Mouse (Mus musculus) MEL (cell line): ENCODE measurements around the gene Micu1. TPM values are rescaled to one million over a fixed set of nuclear protein-coding genes. Genes with fewer than 3 reads are reported as not detected.
"Not testable (repeated sequence)": the region's sequence is repeated elsewhere in the genome, so short reads cannot be mapped to it uniquely, and the experiment has no call there.

Source experiments
- DNase-seq: peaks from one replicate; pipeline ENCODE4 v3.0.0; 2011; ENCODE audit warnings: low read depth, low spot score
- H3K27ac ChIP-seq: 2 replicates; pipeline ENCODE4 v1.5.1; 2012; ENCODE audit warnings: low read depth, mild to moderate bottlenecking, control low read depth, low read length, moderate library complexity; ENCODE audit not compliant: control insufficient read depth
- H3K27me3 ChIP-seq, 2 experiments: fragments of 150-350 bp in 1 of 2; sonication (generic) in 1 of 2; 2 replicates each; pipeline ENCODE4 v1.6.1; 2012; ENCODE audit warnings: low read length in 2 of 2, mild to moderate bottlenecking in 2 of 2, improper control_type of control experiment in 1 of 2, moderate library complexity in 1 of 2; ENCODE audit not compliant: insufficient read depth in 2 of 2, control insufficient read depth in 1 of 2
- H3K36me3 ChIP-seq, 2 experiments: 2 replicates each; pipeline ENCODE4 v1.6.1; 2012 to 2014; ENCODE audit warnings: low read length in 2 of 2, improper control_type of control experiment in 1 of 2, inconsistent platforms in 1 of 2, mild to moderate bottlenecking in 1 of 2; ENCODE audit not compliant: insufficient read depth in 2 of 2, control insufficient read depth in 1 of 2
- H3K4me1 ChIP-seq, 2 experiments: fragments of 150-350 bp in 1 of 2; sonication (generic) in 1 of 2; 2 replicates each; pipeline ENCODE4 v1.6.1; 2012; ENCODE audit warnings: low read length in 2 of 2, improper control_type of control experiment in 1 of 2, mild to moderate bottlenecking in 1 of 2; ENCODE audit not compliant: insufficient read depth in 2 of 2, control insufficient read depth in 1 of 2
- H3K4me3 ChIP-seq, 2 experiments: fragments of 150-350 bp in 1 of 2; sonication (generic) in 1 of 2; 2 replicates each; pipeline ENCODE4 v1.5.1; 2012; ENCODE audit warnings: low read depth in 2 of 2, low read length in 2 of 2, mild to moderate bottlenecking in 2 of 2, moderate library complexity in 2 of 2, control low read depth in 1 of 2, improper control_type of control experiment in 1 of 2; ENCODE audit not compliant: control insufficient read depth in 1 of 2, insufficient read depth in 1 of 2
- H3K79me2 ChIP-seq: 2 replicates; pipeline ENCODE4 v1.6.1; 2012; ENCODE audit warnings: mild to moderate bottlenecking, low read length, moderate library complexity; ENCODE audit not compliant: control insufficient read depth, poor library complexity, insufficient read depth
- H3K9ac ChIP-seq: 2 replicates; pipeline ENCODE4 v1.6.1; 2012; ENCODE audit warnings: low read depth, mild to moderate bottlenecking, control low read depth, low read length, moderate library complexity; ENCODE audit not compliant: control insufficient read depth, poor library complexity, severe bottlenecking
- H3K9me3 ChIP-seq: fragments of 150-350 bp; sonication (generic); replicated peaks from 2 replicates; pipeline ENCODE4 v1.6.1; 2012; ENCODE audit warnings: mild to moderate bottlenecking, low read length, improper control_type of control experiment, moderate library complexity; ENCODE audit not compliant: insufficient read depth
- CHD1 ChIP-seq: IDR thresholded peaks from 2 replicates; pipeline ENCODE4 v1.6.1; 2012; ENCODE audit warnings: low read depth, mild to moderate bottlenecking, inconsistent platforms, low read length, improper control_type of control experiment
- CHD2 ChIP-seq: IDR thresholded peaks from 2 replicates; pipeline ENCODE4 v1.6.1; 2011; ENCODE audit warnings: low read length, improper control_type of control experiment
- EP300 ChIP-seq, 2 experiments: IDR thresholded peaks; 2 replicates each; pipeline ENCODE4 v1.6.1; 2011; ENCODE audit warnings: improper control_type of control experiment in 2 of 2, low read length in 2 of 2, low read depth in 1 of 2, mild to moderate bottlenecking in 1 of 2
- MAX ChIP-seq: IDR thresholded peaks from 2 replicates; pipeline ENCODE4 v1.6.1; 2011; ENCODE audit warnings: low read length, improper control_type of control experiment
- MAZ ChIP-seq: IDR thresholded peaks from 2 replicates; pipeline ENCODE4 v1.6.1; 2012; ENCODE audit warnings: low read depth, mild to moderate bottlenecking, inconsistent platforms, low read length, improper control_type of control experiment
- MYB ChIP-seq: IDR thresholded peaks from 2 replicates; pipeline ENCODE4 v1.6.1; 2011; ENCODE audit warnings: mild to moderate bottlenecking, low read depth, low read length, improper control_type of control experiment
- POLR2A ChIP-seq, 2 experiments: IDR thresholded peaks; 2 replicates each; pipeline ENCODE4 v1.6.1; 2011 to 2012; ENCODE audit warnings: low read length in 2 of 2, mild to moderate bottlenecking in 2 of 2, control low read depth in 1 of 2, improper control_type of control experiment in 1 of 2, low read depth in 1 of 2, moderate library complexity in 1 of 2; ENCODE audit not compliant: control insufficient read depth in 1 of 2, insufficient read depth in 1 of 2, poor library complexity in 1 of 2
- POLR2AphosphoS2 ChIP-seq: IDR thresholded peaks from 2 replicates; pipeline ENCODE4 v1.6.1; 2011; ENCODE audit warnings: low read length, improper control_type of control experiment
- POLR2AphosphoS5 ChIP-seq: IDR thresholded peaks from 2 replicates; pipeline ENCODE4 v1.6.1; 2012; ENCODE audit warnings: low read depth, borderline replicate concordance, mild to moderate bottlenecking, inconsistent platforms, low read length, moderate library complexity, mixed read lengths
- RAD21 ChIP-seq: IDR thresholded peaks from 2 replicates; pipeline ENCODE4 v1.6.1; 2011; ENCODE audit warnings: mild to moderate bottlenecking, low read depth, low read length, improper control_type of control experiment
- RCOR1 ChIP-seq: IDR thresholded peaks from 2 replicates; pipeline ENCODE4 v1.6.1; 2012; ENCODE audit warnings: low read depth, mild to moderate bottlenecking, inconsistent platforms, low read length, improper control_type of control experiment
- SMC3 ChIP-seq: IDR thresholded peaks from 2 replicates; pipeline ENCODE4 v1.6.1; 2011; ENCODE audit warnings: low read depth, low read length, improper control_type of control experiment
- TBP ChIP-seq: IDR thresholded peaks from 2 replicates; pipeline ENCODE4 v1.8.0; 2011; ENCODE audit warnings: low read depth, low read length, improper control_type of control experiment
- TCF12 ChIP-seq: IDR thresholded peaks from 2 replicates; pipeline ENCODE4 v1.6.1; 2014; ENCODE audit warnings: low read depth, mild to moderate bottlenecking, inconsistent platforms, low read length, improper control_type of control experiment, moderate library complexity
- USF2 ChIP-seq, 2 experiments: IDR thresholded peaks; 2 replicates each; pipeline ENCODE4 v1.6.1; 2011 to 2012; ENCODE audit warnings: improper control_type of control experiment in 2 of 2, low read length in 2 of 2, borderline replicate concordance in 1 of 2, inconsistent platforms in 1 of 2, low read depth in 1 of 2, mild to moderate bottlenecking in 1 of 2; ENCODE audit not compliant: insufficient read depth in 1 of 2
- ZKSCAN1 ChIP-seq: IDR thresholded peaks from 2 replicates; pipeline ENCODE4 v1.6.1; 2012; ENCODE audit warnings: low read depth, mild to moderate bottlenecking, inconsistent platforms, low read length, improper control_type of control experiment, moderate library complexity
- ZMIZ1 ChIP-seq: IDR thresholded peaks from 2 replicates; pipeline ENCODE4 v1.6.1; 2012; ENCODE audit warnings: low read depth, mild to moderate bottlenecking, inconsistent platforms, low read length, improper control_type of control experiment, moderate library complexity
- polyA plus RNA-seq, 2 experiments: library from polyadenylated mRNA; stranded (reverse) in 1 of 2; unstranded in 1 of 2; fragments of >175 nt in 1 of 2; fragments of >200 nt in 1 of 2; gene quantifications; 2 replicates each; pipeline versions ENCODE4 v1.2.1 to v1.2.4; 2012; ENCODE audit warnings: low replicate concordance in 2 of 2, low read depth in 1 of 2; ENCODE audit not compliant: insufficient read length in 2 of 2, insufficient read depth in 1 of 2, missing spikeins in 1 of 2
- total RNA-seq: library from RNA; depleted of rRNA; stranded (reverse); fragments of 300-350 nt; gene quantifications from 2 replicates; pipeline ENCODE4 v1.2.3, GENCODE M21; 2012

Gene Micu1
- total and polyA plus RNA-seq, 3 experiments: 18.0 to 26.8 TPM; not detected in 1

DNA sequence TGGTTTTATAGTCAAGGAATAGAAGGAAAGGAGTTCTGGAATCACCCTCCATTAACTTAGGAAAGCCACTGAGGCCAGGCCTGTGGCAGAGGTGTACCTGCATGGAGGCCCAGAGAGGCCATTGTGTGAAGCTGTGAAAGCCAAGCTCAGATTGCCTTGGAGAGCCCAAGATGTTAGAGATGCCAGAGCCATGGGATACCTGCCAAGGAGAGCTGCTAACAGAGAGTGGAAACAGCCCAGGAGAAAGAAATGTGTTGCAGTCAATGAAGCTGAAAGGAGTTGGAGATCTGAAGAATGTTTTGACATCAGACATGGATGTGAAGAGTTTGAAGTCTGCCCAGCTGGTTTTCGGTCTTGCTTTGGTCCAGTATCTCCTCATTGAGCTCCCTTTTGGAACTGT lies 24.4 kb upstream of the Micu1 start:
- Histone ChIP-seq H3K9me3 (no peaks in the 10 kb centered on the region), H3K9ac (no peak overlapping the region), H3K36me3 (no peaks in the 10 kb centered on the region), H3K79me2 (no peaks in the 10 kb centered on the region), H3K27ac (no peak overlapping the region), H3K4me3 (no peak overlapping the region), H3K4me1 (no peaks in the 10 kb centered on the region), H3K27me3 (no peaks in the 10 kb centered on the region)
- no peak for DNase-seq
- TF ChIP-seq ZMIZ1 (no peak), SMC3 (no peak), POLR2A (IDR thresholded peaks at IDR 0.05; ENCODE audit: control insufficient read depth in 1 of 2, insufficient read depth in 1 of 2, low read depth in 1 of 2, low read length in 2 of 2, poor library complexity in 1 of 2) (no peak)

DNA sequence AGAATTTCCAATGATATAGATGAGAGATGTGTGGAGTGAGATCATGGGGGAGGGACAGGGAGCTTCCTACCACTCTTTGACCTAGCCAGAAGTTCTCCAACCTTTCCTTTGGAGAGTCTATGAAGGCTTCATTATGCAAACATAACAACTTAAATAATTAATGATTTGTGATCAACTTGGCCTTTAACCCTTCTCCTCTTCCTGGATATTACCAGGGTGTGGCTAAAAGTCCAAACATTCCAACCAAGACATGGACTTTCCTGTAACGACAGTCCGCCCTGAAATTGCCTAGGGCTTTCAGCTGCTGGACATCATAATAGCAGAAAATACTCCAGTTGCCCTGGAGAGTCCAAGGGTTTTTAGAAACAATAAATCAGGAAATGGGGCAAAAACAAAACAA lies 23.1 kb upstream of the Micu1 start:
- H3K4me1 ChIP-seq: no peaks in the 10 kb centered on the region
- DNase-seq: no peak
- no peaks in the 10 kb centered on the region for H3K36me3 ChIP-seq
- no peak overlapping the region for H3K4me3 ChIP-seq
- no peaks in the 10 kb centered on the region for H3K9me3 ChIP-seq
- no peak overlapping the region for H3K27ac ChIP-seq
- H3K79me2 ChIP-seq: no peaks in the 10 kb centered on the region
- no peak for TF ChIP-seq ZMIZ1
- no peak for TF ChIP-seq POLR2AphosphoS5
- TF ChIP-seq TBP: no peak
- TF ChIP-seq MYB: no peak
- no peak for TF ChIP-seq EP300 (IDR thresholded peaks at IDR 0.05; ENCODE audit: low read depth in 1 of 2, low read length in 2 of 2)
- TF ChIP-seq POLR2AphosphoS2: no peak
- TF ChIP-seq MAZ: no peak
- no peak for TF ChIP-seq MAX
- TF ChIP-seq RAD21: no peak
- no peak for TF ChIP-seq ZKSCAN1
- TF ChIP-seq TCF12: no peak
- TF ChIP-seq CHD1: no peak
- no peak for TF ChIP-seq USF2 (IDR thresholded peaks at IDR 0.05; ENCODE audit: borderline replicate concordance in 1 of 2, insufficient read depth in 1 of 2, low read depth in 1 of 2, low read length in 2 of 2)
- TF ChIP-seq RCOR1: no peak
- TF ChIP-seq CHD2: no peak
- no peak overlapping the region for H3K9ac ChIP-seq
- H3K27me3 ChIP-seq: no peaks in the 10 kb centered on the region

DNA sequence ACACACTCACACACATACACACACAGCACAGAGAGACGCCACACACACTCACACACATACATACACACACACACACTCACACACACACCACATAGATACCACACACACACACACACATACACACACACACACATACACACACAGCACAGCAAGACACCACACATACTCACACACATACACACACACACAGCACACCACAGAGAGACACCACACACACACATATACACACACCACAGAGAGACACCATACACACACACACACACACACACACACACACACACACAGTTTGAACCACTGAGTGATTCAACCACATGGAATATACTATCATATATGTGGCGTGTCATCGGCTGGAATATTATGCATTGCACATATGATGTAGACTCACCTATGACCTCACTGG lies 16.7 kb upstream of the Micu1 start:
- H3K36me3 ChIP-seq: not testable (repeated sequence)

More for the DNA sequence above, 16.7 kb upstream of the Micu1 start:
- H3K27me3 ChIP-seq, H3K79me2 ChIP-seq, H3K9me3 ChIP-seq, DNase-seq, H3K27ac ChIP-seq, H3K4me3 ChIP-seq, H3K4me1 ChIP-seq, H3K9ac ChIP-seq: not testable (repeated sequence)
